Comparison of ENCODE assay signal across 8 mouse cellular contexts in genomic region chr11:117969945-117970872, GRCm38 (mm10). TPM values are rescaled to one million over a fixed set of nuclear protein-coding genes. Genes with fewer than 3 reads are reported as not detected.
DNase-seq lines count a peak whose midpoint lies in the region; ATAC-seq and TF ChIP-seq lines count a peak whose summit lies in the region.

Gene Socs3, minus strand, starts transcription at chr11:117970047.

- no peaks in the 10 kb centered on the region for H3K9me3 ChIP-seq in hindbrain, postnatal 0 days (ENCODE audit: low read length)

- H3K9ac ChIP-seq in hindbrain, postnatal 0 days (replicated peaks; ENCODE audit: low read length), result peak within 1 kb of the TSS; percentile 62

- H3K4me3 ChIP-seq in gastrocnemius, adult 2 months, result peak within 1 kb of the TSS; percentile 75
- peak within 1 kb of the TSS; percentile 53 for H3K4me3 ChIP-seq in hindbrain, postnatal 0 days (ENCODE audit: low read length)
- H3K4me3 ChIP-seq in left cerebral cortex, adult 2 months, result peak within 1 kb of the TSS; percentile 69

- intact Hi-C loops in gastrocnemius, adult 2 months (cut with DNase I), result loop anchor here (2.0 to 5.0 kb wide), 4 partner anchors 38 to 97 kb away; partner anchors contain the start of gene Tha1
- intact Hi-C loops in left cerebral cortex, adult 2 months (cut with DNase I), result loop anchor here (1.0 to 2.0 kb wide), 4 partner anchors 17 to 99 kb away; partner anchors contain the start of gene Pgs1

- peak; percentile 30; the same call in 1 of the 2 replicates for ATAC-seq in hindbrain, postnatal 0 days
- peak; percentile 57 for ATAC-seq in megakaryocyte, adult 5-6 weeks (ENCODE audit: poor library complexity, severe bottlenecking)

- peak; percentile 92 for DNase-seq in T-cell, adult 2 months (ENCODE audit: low spot score)
- peak; percentile 92 to 95 for DNase-seq in cerebellum, postnatal 4 days (ENCODE audit: low spot score in 2 of 2)
- peak; percentile 93 for DNase-seq in gastrocnemius, adult 2 months
- DNase-seq in hindbrain, postnatal 0 days (ENCODE audit: low spot score), result peak; percentile 95
- peak; percentile 89 to 96 for DNase-seq in left cerebral cortex, adult 2 months (ENCODE audit: extremely low spot score in 1 of 2, low spot score in 2 of 2)
- peak; percentile 97 for DNase-seq in right cerebral cortex, adult 2 months (ENCODE audit: low spot score in 2 of 2)
- peak; percentile 95 for DNase-seq in urinary bladder, postnatal 14 days (ENCODE audit: low spot score)

- H3K27ac ChIP-seq in gastrocnemius, adult 2 months, result peak within 1 kb of the TSS; percentile 96
- H3K27ac ChIP-seq in hindbrain, postnatal 0 days, result peak within 1 kb of the TSS; percentile 85
- peak within 1 kb of the TSS; percentile 80 for H3K27ac ChIP-seq in left cerebral cortex, adult 2 months

- no peaks in the 10 kb centered on the region for H3K27me3 ChIP-seq in hindbrain, postnatal 0 days (ENCODE audit: insufficient read depth, low read length)

- no peaks in the 10 kb centered on the region for H3K36me3 ChIP-seq in hindbrain, postnatal 0 days (ENCODE audit: insufficient read depth, low read length)

- peak within 1 kb of the TSS; percentile 91 for H3K4me2 ChIP-seq in hindbrain, postnatal 0 days (ENCODE audit: low read depth, low read length)

- 12% methylated on average over 21 of the region's 21 CpGs for WGBS in hindbrain, postnatal 0 days

- peak; percentile 93; the same call in 1 of the 2 replicates for TF ChIP-seq CTCF in gastrocnemius, adult 2 months (IDR thresholded peaks at IDR 0.05)
- peak; percentile 95 for TF ChIP-seq CTCF in hindbrain, postnatal 0 days (IDR thresholded peaks at IDR 0.05; ENCODE audit: low read depth)
- peak; percentile 88 for TF ChIP-seq CTCF in left cerebral cortex, adult 2 months (IDR thresholded peaks at IDR 0.05)

- peaks cover 29% of the 10 kb centered on the region for H3K4me1 ChIP-seq in hindbrain, postnatal 0 days (ENCODE audit: insufficient read depth, low read length)

RNA-seq across cellular contexts. Expression of gene Socs3, which starts in this region (rescaled TPM):
- 10 to 100 TPM in 1 of 2 experiments, 1 to 10 TPM in 1; 1.7 to 10.1 TPM for total RNA-seq in gastrocnemius, adult 2 months (2021)
- total RNA-seq in hindbrain, postnatal 0 days (2014; rRNA removed), result 12.3 and 12.4 TPM in 2 replicates
- polyA plus RNA-seq in hindbrain, postnatal 0 days (2015; fragmentation: Nextera tagmentation; extraction: Ambion mirVana), result 6.0 and 7.0 TPM in 2 replicates
- 1 to 10 TPM; 4.4 to 6.1 TPM for total RNA-seq in left cerebral cortex, adult 2 months (2021)
- total RNA-seq in megakaryocyte, adult 5-6 weeks (2015), result 2.0 and 3.1 TPM in 2 replicates
- 3.2 and 5.1 TPM in 2 replicates for total RNA-seq in megakaryocyte, adult 5-6 weeks (2017)

Comparison
In these comparisons a context has a peak if more than half of its experiments do, and no peak if none do; other contexts are left out.
1. Peak in every context shown above with its lines: DNase-seq, ATAC-seq, H3K4me3 ChIP-seq and H3K27ac ChIP-seq.